Mouse (Mus musculus): ENCODE data around the gene Iqcc. TPM values are rescaled to one million over a fixed set of nuclear protein-coding genes. Genes with fewer than 3 reads are reported as not detected.

Gene Iqcc
- polyA plus RNA-seq, 1 experiment: 9.7 TPM

DNA sequence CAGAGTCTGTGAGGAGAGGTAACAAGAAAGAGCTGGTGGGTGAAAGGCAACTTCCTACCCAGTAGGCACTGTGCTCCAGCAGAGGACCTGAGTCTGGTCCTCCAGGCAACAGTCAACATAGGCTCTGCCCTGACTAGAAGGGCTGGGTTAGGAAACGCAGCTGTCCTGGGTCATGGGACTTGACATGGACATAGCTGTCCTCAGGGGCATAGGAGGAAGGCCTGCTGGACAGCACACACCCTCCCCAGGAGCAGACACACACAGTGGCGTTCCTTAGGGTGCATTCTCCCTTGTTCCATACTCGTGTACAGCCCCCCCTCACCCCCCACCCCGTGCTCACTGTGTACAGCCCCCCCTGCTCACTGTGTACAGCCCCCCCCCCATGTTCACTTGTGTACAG, 8.4 kb downstream of the Iqcc start:
- no peaks in the 10 kb centered on the region for H3K27me3 ChIP-seq (replicated peaks)
- H3K4me1 ChIP-seq: peaks cover 16% of the 10 kb centered on the region
- H3K9me3 ChIP-seq: no peaks in the 10 kb centered on the region
- H3K36me3 ChIP-seq (replicated peaks; ENCODE audit: low read length): peaks cover 87% of the 10 kb centered on the region
- H3K4me3 ChIP-seq (replicated peaks): no peak overlapping the region
- TF ChIP-seq GATA1 (IDR thresholded peaks at IDR 0.05; ENCODE audit: borderline replicate concordance, low read length): no peak
- no peak for TF ChIP-seq FLI1 (IDR thresholded peaks at IDR 0.05; ENCODE audit: low read length)

DNA sequence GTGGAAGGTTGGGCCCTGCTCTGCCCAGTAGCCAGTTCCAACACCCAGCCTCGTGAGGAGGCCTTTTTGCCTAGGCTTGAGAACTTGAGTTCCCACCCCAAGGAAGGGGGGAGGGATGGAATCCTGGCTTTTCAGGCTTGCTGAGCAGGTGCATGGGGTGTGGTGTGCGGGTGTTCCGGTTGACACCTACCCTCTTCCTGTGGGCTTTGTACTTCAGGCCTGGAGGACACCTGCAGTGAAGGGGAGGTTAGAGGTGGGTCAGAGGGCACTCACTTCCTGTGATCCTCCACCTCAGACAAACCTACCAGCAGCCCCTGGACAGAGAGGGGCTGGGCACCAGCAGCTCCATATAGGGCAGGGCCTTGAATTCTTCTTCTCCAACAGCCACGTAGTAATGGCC, 8.9 kb downstream of the Iqcc start:
- Histone ChIP-seq H3K4me1 (peaks cover 16% of the 10 kb centered on the region), H3K4me3 (replicated peaks) (no peak overlapping the region), H3K36me3 (replicated peaks; ENCODE audit: low read length) (peaks cover 90% of the 10 kb centered on the region), H3K9me3 (no peaks in the 10 kb centered on the region), H3K27me3 (replicated peaks) (no peaks in the 10 kb centered on the region)
- TF ChIP-seq GATA1 (IDR thresholded peaks at IDR 0.05; ENCODE audit: borderline replicate concordance, low read length) (no peak), FLI1 (IDR thresholded peaks at IDR 0.05; ENCODE audit: low read length) (no peak)

DNA sequence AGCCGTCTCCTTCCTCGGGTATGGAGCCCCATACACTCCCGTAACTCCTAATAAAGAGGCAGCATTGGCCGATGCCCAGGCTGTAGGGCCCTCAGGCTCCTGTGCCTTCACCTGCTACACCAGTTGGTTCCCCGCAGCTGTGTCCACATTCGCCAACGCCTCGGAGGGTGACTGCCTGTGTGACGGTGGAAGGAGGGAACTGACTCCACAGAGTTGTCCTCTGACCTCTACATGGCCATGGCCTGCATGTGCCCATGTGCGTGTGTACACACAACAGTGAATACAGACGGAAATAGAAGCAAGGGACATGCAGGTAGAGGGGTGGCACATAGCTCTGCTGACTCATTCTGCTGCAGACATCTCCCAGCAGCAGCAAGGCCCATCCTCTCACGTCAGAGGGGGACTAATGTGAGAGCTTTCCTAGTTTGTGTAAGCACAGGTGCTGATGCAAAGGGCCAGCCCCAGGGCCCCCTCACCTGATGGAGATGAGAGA, 9.7 kb downstream of the Iqcc start:
- Histone ChIP-seq H3K4me1 (peaks cover 23% of the 10 kb centered on the region), H3K27me3 (replicated peaks) (no peaks in the 10 kb centered on the region), H3K9me3 (no peaks in the 10 kb centered on the region), H3K36me3 (replicated peaks; ENCODE audit: low read length) (peaks cover 94% of the 10 kb centered on the region), H3K4me3 (replicated peaks) (no peak overlapping the region)
- TF ChIP-seq FLI1 (IDR thresholded peaks at IDR 0.05; ENCODE audit: low read length): no peak
- no peak for TF ChIP-seq GATA1 (IDR thresholded peaks at IDR 0.05; ENCODE audit: borderline replicate concordance, low read length)

DNA sequence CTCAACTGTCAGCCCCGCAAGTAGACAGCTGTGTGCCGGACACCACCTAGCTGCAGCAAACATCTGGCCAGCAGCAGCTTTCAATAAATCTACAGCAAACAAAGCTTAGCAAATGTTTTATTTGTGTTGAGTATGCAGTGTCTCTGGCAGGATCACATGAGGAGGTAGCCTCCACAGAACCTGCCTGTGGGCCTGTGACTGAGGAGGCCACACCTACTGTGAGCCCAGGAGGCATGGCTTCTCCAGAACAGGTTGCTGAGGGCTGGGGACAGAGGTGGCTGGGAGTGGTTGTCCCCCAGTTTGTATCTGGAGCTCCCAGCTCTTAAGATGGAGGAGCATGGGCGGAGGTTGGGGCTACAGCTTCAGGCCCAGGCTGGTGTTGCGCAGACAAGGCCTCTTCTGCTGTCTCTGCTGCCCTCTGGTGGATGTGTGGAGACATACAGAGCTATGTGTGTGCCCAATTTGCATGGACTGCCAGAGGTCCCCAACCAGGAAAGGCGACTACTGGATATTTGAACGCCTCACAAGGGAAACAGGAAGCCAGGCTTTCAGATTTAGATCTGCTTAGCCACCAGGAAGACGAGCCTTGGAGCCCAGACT, 10.4 kb downstream of the Iqcc start:
- Histone ChIP-seq H3K9me3 (no peaks in the 10 kb centered on the region), H3K36me3 (replicated peaks; ENCODE audit: low read length) (peaks cover 94% of the 10 kb centered on the region), H3K4me3 (replicated peaks) (no peak overlapping the region), H3K4me1 (peaks cover 30% of the 10 kb centered on the region), H3K27me3 (replicated peaks) (no peaks in the 10 kb centered on the region)
- no peak for TF ChIP-seq FLI1 (IDR thresholded peaks at IDR 0.05; ENCODE audit: low read length)

DNA sequence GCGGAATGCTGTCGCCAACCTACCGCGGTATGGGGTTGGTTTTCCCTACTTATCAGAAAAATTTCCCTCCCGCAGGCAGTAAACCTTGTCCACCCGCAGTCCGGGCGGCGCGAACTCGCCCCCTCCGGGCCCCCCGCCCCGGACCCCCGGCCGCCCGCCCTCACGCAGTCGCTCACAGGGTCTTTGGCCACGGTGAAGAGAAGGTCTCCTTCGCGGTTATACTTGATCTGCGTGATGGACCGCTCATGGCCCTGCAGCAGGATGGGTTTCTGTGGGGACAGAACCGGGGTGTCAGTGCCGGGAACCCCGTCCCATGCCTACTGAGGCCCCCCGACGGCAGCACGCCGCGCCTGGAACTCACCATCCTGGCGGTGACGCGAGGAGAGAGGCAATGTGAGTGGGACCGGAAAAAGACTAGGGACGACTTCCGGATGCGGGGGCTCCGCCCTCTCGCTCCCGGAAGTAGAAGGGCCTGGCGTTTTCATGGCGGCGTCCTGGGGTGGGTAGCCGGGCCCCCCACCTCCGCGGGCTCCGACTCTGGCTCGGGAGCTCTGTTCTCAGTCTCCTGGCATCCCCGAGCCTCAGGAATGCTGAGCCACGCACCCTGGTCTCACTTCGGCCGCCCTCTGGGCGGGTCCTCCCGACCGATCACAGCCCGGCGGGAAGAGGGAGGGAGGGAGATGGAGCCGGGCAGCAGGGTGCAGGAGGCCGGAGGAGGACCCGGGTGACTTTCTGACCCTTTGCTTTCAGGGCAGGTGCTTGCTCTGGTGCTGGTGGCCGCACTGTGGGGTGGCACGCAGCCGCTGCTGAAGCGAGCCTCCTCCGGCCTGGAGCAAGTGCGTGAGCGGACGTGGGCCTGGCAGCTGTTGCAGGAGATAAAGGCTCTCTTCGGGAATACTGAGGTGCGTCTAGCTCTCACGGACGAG, 18.4 kb downstream of the Iqcc start, which contains the start of the genes Eif3i and Tmem234:
TSS of gene Eif3i (minus strand) at position 416 of the 926 bp plus-strand sequence.
TSS of gene Tmem234 (plus strand) at position 436 of the 926 bp plus-strand sequence.
- Histone ChIP-seq H3K4me3 (replicated peaks) (peak within 1 kb of the TSS; percentile 99), H3K4me1 (peaks cover 54% of the 10 kb centered on the region), H3K9me3 (no peaks in the 10 kb centered on the region), H3K36me3 (replicated peaks; ENCODE audit: low read length) (peaks cover 65% of the 10 kb centered on the region), H3K27me3 (replicated peaks) (no peaks in the 10 kb centered on the region)
- TF ChIP-seq GATA1 (IDR thresholded peaks at IDR 0.05; ENCODE audit: borderline replicate concordance, low read length): 0 out of 3 replicates have a peak, but pooled peaks have one; percentile 16
- TF ChIP-seq FLI1 (IDR thresholded peaks at IDR 0.05; ENCODE audit: low read length): peak; percentile 79; the same call in 1 of the 2 replicates

DNA sequence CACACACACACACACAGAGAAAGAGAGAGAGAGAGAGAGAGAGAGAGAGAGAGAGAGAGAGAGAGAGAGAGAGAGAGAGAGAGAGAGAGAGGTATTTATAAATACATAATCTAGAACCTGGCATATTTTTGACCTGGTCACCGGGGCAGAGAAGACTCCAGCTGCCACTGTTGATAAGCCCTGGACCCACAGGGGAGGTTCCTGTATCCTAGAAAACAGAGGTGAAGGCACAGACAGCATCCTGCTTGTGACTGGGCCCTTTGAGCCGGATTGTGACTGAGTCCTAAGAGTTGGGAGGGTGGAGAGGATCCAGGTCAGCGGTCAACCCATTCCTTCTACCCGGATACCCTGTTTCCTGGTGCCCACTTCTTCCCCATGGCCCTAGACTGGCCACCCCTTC, 30.0 kb downstream of the Iqcc start:
- H3K4me1 ChIP-seq: peaks cover 24% of the 10 kb centered on the region
- no peak for TF ChIP-seq GATA1 (IDR thresholded peaks at IDR 0.05; ENCODE audit: borderline replicate concordance, low read length)
- H3K4me3 ChIP-seq (replicated peaks): no peak overlapping the region
- H3K27me3 ChIP-seq (replicated peaks): no peaks in the 10 kb centered on the region
- no peaks in the 10 kb centered on the region for H3K9me3 ChIP-seq
- peaks cover 41% of the 10 kb centered on the region for H3K36me3 ChIP-seq (replicated peaks; ENCODE audit: low read length)

DNA sequence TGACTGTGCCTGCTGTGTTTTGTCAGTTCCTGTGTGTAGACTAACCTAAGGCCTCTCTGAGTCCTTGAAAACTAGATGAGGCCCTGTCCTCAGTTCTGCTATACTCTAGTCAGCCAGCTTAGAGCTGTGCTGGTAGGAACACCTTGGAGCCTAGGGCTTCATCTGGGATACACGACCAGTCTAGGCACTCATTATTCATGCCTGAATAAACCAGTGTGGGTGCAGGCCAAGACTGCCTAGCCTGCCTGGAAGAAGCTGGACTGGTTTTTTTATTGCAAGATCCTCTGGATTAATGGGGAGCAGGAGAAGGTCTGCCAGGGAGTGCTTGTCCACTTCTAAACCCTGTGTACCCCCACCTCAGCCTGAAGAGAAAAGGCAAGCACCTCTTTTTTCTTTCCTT, 32.0 kb downstream of the Iqcc start:
- H3K9me3 ChIP-seq: no peaks in the 10 kb centered on the region
- H3K4me1 ChIP-seq: peaks cover 22% of the 10 kb centered on the region
- H3K4me3 ChIP-seq (replicated peaks): no peak overlapping the region
- H3K36me3 ChIP-seq (replicated peaks; ENCODE audit: low read length): peaks cover 21% of the 10 kb centered on the region
- TF ChIP-seq GATA1 (IDR thresholded peaks at IDR 0.05; ENCODE audit: borderline replicate concordance, low read length) (no peak), FLI1 (IDR thresholded peaks at IDR 0.05; ENCODE audit: low read length) (no peak)
- H3K27me3 ChIP-seq (replicated peaks): no peaks in the 10 kb centered on the region

DNA sequence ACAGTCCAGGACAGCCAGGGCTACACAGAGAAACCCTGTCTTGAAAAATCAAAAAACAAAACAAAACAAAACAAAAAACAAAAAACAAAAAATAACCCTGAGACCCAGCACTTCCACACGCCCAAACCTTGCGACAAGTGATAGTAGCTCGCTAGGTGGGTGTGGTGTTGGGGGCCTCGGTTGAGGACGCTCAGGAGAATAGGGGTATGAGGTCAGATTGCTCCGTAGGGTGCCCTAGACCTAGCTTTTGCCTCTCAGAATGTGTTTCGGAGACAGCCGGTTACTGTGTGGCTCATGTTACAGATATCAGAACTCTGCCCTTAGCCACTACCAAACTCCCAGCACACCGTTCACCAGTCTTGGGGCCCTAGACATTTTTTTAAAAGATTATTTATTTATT, 33.1 kb downstream of the Iqcc start:
- peaks cover 15% of the 10 kb centered on the region for H3K4me1 ChIP-seq
- TF ChIP-seq FLI1 (IDR thresholded peaks at IDR 0.05; ENCODE audit: low read length) (no peak), GATA1 (IDR thresholded peaks at IDR 0.05; ENCODE audit: borderline replicate concordance, low read length) (no peak)
- peaks cover 10% of the 10 kb centered on the region for H3K36me3 ChIP-seq (replicated peaks; ENCODE audit: low read length)
- H3K9me3 ChIP-seq: no peaks in the 10 kb centered on the region
- no peak overlapping the region for H3K4me3 ChIP-seq (replicated peaks)
- H3K27me3 ChIP-seq (replicated peaks): no peaks in the 10 kb centered on the region

DNA sequence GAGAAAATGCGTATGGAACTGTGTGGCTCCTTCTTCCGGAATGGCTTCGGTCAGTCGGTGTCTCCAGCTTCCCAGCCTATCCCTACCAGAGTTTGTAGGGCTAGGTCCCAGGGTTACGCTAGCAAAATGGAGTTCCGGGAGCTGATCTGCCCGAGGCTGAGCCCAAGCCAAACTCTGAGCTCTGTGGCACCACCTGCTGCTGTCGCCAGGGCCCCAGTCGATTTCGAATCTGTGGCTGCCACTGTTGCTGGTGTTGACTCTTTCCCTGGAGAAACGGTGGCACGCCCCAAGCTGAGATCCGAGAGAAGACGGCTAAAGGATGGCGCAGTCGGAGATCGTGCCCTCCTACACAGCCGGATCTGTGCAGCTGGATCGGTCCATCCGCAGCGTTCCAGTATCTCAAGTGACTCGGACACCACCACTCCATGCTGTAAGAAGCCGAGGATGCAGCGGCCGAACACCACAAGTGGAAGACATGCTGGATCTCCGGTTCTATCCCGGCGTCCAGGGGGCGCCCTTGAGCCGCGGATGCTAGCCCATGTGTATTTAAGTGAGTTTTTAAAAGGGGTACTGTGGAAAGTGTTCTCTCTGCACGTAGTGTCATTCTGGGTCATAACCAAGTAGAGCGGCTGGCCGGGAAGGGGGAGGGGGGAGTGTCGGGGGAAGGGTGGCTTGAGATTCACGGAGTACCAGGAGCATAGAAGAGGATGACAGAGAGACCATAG, 33.9 kb downstream of the Iqcc start:
- H3K27me3 ChIP-seq (replicated peaks): no peaks in the 10 kb centered on the region
- H3K4me1 ChIP-seq: peaks cover 20% of the 10 kb centered on the region
- H3K36me3 ChIP-seq (replicated peaks; ENCODE audit: low read length): peaks cover 2% of the 10 kb centered on the region
- H3K4me3 ChIP-seq (replicated peaks): peak overlapping the region; percentile 90
- no peak for TF ChIP-seq GATA1 (IDR thresholded peaks at IDR 0.05; ENCODE audit: borderline replicate concordance, low read length)
- TF ChIP-seq FLI1 (IDR thresholded peaks at IDR 0.05; ENCODE audit: low read length): no peak
- H3K9me3 ChIP-seq: no peaks in the 10 kb centered on the region
